Mouse (Mus musculus): ENCODE measurements around the gene Olfr594.

DNA sequence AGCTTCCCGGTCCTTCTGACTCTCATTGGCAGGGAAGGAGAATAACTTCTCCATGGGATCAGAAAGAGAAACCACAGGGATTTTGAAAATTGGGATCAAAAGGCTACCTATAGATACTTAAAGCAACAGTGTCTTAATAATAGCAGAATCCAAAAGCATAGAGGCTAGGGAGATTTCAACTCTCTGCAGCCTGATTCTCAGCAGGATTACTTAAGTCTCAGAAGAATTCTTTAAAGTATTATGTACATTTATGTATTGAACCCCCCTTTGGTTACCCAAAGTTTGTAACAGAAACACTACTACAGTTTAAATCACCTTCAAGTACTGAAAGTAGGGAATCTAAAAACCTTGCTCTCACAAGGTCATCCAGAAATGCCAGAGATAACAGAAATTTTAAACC lies 38.6 kb upstream of the Olfr594 start, which contains the start of gene Olfr591:
- TF ChIP-seq EP300 (IDR thresholded peaks at IDR 0.05) (no peak), CTCF (IDR thresholded peaks at IDR 0.05) (no peak)

All from lung, postnatal 0 days (tissue).